Mouse (Mus musculus): Measurements from ENCODE around the gene Lipi. TPM values are rescaled to one million over a fixed set of nuclear protein-coding genes. Genes with fewer than 3 reads are reported as not detected.

Gene Lipi
- polyA plus RNA-seq, 1 experiment from 2014 or later: not detected

DNA sequence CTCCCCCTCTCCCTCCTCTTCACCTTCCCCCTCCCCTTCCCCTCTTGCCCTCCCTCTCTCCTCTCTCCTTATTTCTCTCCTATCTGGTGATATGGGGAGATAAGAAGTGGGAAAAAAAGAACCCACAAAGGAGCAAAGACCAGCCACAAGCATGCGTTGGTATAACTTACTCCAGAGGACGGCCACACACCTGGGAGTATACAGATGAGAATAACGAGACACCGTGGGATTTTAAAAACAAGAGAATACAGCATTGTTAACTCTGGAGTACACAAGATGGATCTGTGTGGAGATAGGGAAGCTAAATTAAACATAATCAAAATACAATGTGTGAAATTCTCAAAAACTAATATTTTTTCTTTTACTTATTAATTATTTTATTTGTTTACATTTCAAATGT lies 89.3 kb downstream of the Lipi start:
- Histone ChIP-seq H3K9me3 (ENCODE audit: low read depth, low read length) (no peaks in the 10 kb centered on the region), H3K36me3 (ENCODE audit: insufficient read depth) (no peaks in the 10 kb centered on the region), H3K4me1 (ENCODE audit: insufficient read depth) (no peaks in the 10 kb centered on the region), H3K27me3 (ENCODE audit: insufficient read depth, low read length) (no peaks in the 10 kb centered on the region), H3K4me3 (ENCODE audit: low read depth, low read length) (no peak overlapping the region), H3K9ac (no peak overlapping the region), H3K27ac (ENCODE audit: low read depth) (no peak overlapping the region), H3K4me2 (no peak overlapping the region)
- DNase-seq: no peak
- ATAC-seq (ENCODE audit: insufficient read depth): no peak
- no peak for TF ChIP-seq CTCF (IDR thresholded peaks at IDR 0.05; ENCODE audit: low read depth)
- 86% methylated on average over 4 of the region's 4 CpGs for WGBS

Other genes with a start within 250 kb of the Lipi start
- 0.42 and 0.45 TPM in 2 replicates for gene Rbm11, start 6.8 kb upstream of the Lipi start, polyA plus RNA-seq (2014; fragmentation: Nextera tagmentation; extraction: Ambion mirVana)
- gene Hspa13, start 181.0 kb upstream of the Lipi start, polyA plus RNA-seq (2014; fragmentation: Nextera tagmentation; extraction: Ambion mirVana): 36.6 and 38.2 TPM in 2 replicates